Mouse (Mus musculus): ENCODE measurements around the gene Hhat. TPM values are rescaled to one million over a fixed set of nuclear protein-coding genes. Genes with fewer than 3 reads are reported as not detected.
A peak's percentile ranks its signal among the peaks of the same experiment; 100 is the strongest.

Hhat gene
- polyA plus RNA-seq, 2 experiments, result 10.0 to 12.6 TPM

DNA sequence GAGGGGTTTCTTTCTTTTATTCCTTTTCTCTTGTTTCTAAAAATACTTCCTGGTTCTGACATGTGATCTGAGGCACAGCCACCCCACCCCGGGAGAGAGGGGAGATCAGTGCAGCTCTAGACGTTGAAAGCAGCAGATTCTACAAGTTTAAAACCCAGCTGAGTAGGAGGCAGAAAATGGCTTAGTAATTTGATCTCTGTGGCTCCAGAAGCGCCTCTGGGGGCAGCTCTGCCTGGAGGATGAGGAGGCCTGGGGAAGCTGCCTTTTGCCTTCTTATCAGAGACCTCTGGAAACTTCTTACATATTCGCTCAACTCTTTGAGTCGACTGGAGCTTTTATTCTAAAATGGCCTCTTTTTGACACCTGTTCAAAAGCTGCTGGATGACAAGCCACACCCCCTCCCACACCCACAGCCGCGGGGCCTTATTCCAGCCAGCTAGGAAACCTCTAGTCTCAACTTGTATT lies 20.9 kb upstream of the Hhat start:
- Histone ChIP-seq H3K9me3 (ENCODE audit: control insufficient read depth, low read length) (no peaks in the 10 kb centered on the region), H3K9ac (ENCODE audit: low read depth, low read length, severe bottlenecking) (no peak overlapping the region), H3K27ac (replicated peaks; ENCODE audit: low read depth, low read length) (peak overlapping the region; percentile 69), H3K4me3 (replicated peaks; ENCODE audit: low read length) (no peak overlapping the region), H3K36me3 (ENCODE audit: control insufficient read depth, insufficient read depth, low read length) (no peaks in the 10 kb centered on the region), H3K4me2 (replicated peaks; ENCODE audit: low read depth, low read length, severe bottlenecking) (peak overlapping the region; percentile 32; the same call in 1 of the 2 replicates), H3K4me1 (ENCODE audit: control insufficient read depth, insufficient read depth, low read length) (peaks cover 84% of the 10 kb centered on the region), H3K27me3 (ENCODE audit: control insufficient read depth, insufficient read depth, low read length) (no peaks in the 10 kb centered on the region)
- TF ChIP-seq POLR2A (IDR thresholded peaks at IDR 0.05; ENCODE audit: borderline replicate concordance, extremely low read depth, insufficient read depth, insufficient read length), result no peak
- ATAC-seq (ENCODE audit: low FRiP score, low read depth) (no peak), DNase-seq (ENCODE audit: low spot score) (peak; percentile 85)
- WGBS, result 5% methylated on average over 7 of the region's 7 CpGs

- Histone ChIP-seq H3K9me3 (ENCODE audit: control insufficient read depth, low read length) (no peaks in the 10 kb centered on the region), H3K36me3 (ENCODE audit: control insufficient read depth, insufficient read depth, low read length) (no peaks in the 10 kb centered on the region), H3K27ac (replicated peaks; ENCODE audit: low read depth, low read length) (peak overlapping the region; percentile 81), H3K9ac (ENCODE audit: low read depth, low read length, severe bottlenecking) (no peak overlapping the region), H3K4me2 (replicated peaks; ENCODE audit: low read depth, low read length, severe bottlenecking) (no peak overlapping the region), H3K27me3 (ENCODE audit: control insufficient read depth, insufficient read depth, low read length) (no peaks in the 10 kb centered on the region), H3K4me1 (ENCODE audit: control insufficient read depth, insufficient read depth, low read length) (peaks cover 84% of the 10 kb centered on the region), H3K4me3 (replicated peaks; ENCODE audit: low read length) (no peak overlapping the region)
- 80% methylated on average over 4 of the region's 4 CpGs for WGBS
- ATAC-seq (ENCODE audit: low FRiP score, low read depth) (no peak), DNase-seq (ENCODE audit: low spot score) (no peak)
- TF ChIP-seq POLR2A (IDR thresholded peaks at IDR 0.05; ENCODE audit: borderline replicate concordance, extremely low read depth, insufficient read depth, insufficient read length), result no peak
Observed at GRCm38 (mm10) chr1:192790442-192790841, 19.4 kb upstream of the Hhat start.

GRCm38 (mm10) chr1:192789828-192790227 lies 18.8 kb upstream of the Hhat start:
- Histone ChIP-seq H3K27ac (replicated peaks; ENCODE audit: low read depth, low read length) (peak overlapping the region; percentile 81), H3K4me3 (replicated peaks; ENCODE audit: low read length) (no peak overlapping the region), H3K36me3 (ENCODE audit: control insufficient read depth, insufficient read depth, low read length) (no peaks in the 10 kb centered on the region), H3K9ac (ENCODE audit: low read depth, low read length, severe bottlenecking) (no peak overlapping the region), H3K4me1 (ENCODE audit: control insufficient read depth, insufficient read depth, low read length) (peaks cover 88% of the 10 kb centered on the region), H3K9me3 (ENCODE audit: control insufficient read depth, low read length) (no peaks in the 10 kb centered on the region), H3K27me3 (ENCODE audit: control insufficient read depth, insufficient read depth, low read length) (no peaks in the 10 kb centered on the region), H3K4me2 (replicated peaks; ENCODE audit: low read depth, low read length, severe bottlenecking) (no peak overlapping the region)
- 28% methylated on average over 11 of the region's 11 CpGs for WGBS
- ATAC-seq (ENCODE audit: low FRiP score, low read depth) (peak; percentile 17; the same call in 1 of the 2 replicates), DNase-seq (ENCODE audit: low spot score) (peak; percentile 88)
- TF ChIP-seq POLR2A (IDR thresholded peaks at IDR 0.05; ENCODE audit: borderline replicate concordance, extremely low read depth, insufficient read depth, insufficient read length), result no peak

DNA sequence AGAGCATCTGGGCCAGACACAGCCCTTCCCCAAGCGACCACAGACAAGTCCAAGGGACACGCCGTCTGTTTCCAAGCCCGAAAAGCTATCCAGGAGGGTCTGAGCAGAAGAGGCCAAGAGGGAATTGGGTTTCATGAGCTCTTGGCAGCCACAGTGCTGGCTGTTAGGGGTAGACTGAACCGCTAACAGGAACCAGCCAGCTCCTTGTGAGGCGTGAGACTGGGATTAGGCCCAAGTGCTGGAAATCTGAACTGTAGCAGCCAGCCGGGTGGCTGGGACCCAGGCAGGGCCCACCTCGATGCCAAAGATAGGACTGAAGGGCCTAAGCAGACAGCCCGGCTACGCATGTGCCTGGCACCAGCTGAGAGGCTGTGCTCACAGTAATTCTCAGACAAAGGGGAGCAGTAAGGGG lies 18.1 kb upstream of the Hhat start:
- ATAC-seq (ENCODE audit: low FRiP score, low read depth) (peak; percentile 54), DNase-seq (ENCODE audit: low spot score) (peak; percentile 89)
- no peaks in the 10 kb centered on the region for H3K27me3 ChIP-seq (ENCODE audit: control insufficient read depth, insufficient read depth, low read length)
- TF ChIP-seq POLR2A (IDR thresholded peaks at IDR 0.05; ENCODE audit: borderline replicate concordance, extremely low read depth, insufficient read depth, insufficient read length), result no peak
- whole genome bisulfite sequencing, result 23% methylated on average over 10 of the region's 10 CpGs
- no peaks in the 10 kb centered on the region for H3K36me3 ChIP-seq (ENCODE audit: control insufficient read depth, insufficient read depth, low read length)
- no peak overlapping the region for H3K9ac ChIP-seq (ENCODE audit: low read depth, low read length, severe bottlenecking)
- H3K27ac ChIP-seq (replicated peaks; ENCODE audit: low read depth, low read length), result peak overlapping the region; percentile 81
- H3K9me3 ChIP-seq (ENCODE audit: control insufficient read depth, low read length), result no peaks in the 10 kb centered on the region
- H3K4me3 ChIP-seq (replicated peaks; ENCODE audit: low read length), result no peak overlapping the region
- H3K4me2 ChIP-seq (replicated peaks; ENCODE audit: low read depth, low read length, severe bottlenecking), result no peak overlapping the region
- peaks cover 86% of the 10 kb centered on the region for H3K4me1 ChIP-seq (ENCODE audit: control insufficient read depth, insufficient read depth, low read length)

DNA sequence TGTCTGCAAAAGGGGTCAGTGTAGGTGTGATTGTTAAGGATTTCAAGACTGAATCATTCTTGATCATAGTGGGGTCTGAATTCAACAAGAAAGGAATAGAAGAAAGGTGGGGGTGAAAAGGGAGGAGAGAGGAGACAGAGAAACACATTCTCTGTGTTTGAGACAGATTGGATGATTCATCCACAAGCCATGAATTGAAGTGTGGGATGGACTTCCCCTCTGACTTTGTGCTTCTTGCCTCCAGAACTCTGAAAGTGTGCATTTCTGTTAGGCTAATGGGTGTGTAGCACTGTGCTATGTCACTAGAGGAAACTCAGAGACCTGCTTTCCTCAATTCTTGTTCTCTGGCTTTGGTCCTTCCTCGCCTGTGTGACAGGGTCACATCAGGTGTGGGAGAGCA lies 15.2 kb upstream of the Hhat start:
- Histone ChIP-seq H3K4me3 (replicated peaks; ENCODE audit: low read length) (no peak overlapping the region), H3K27ac (replicated peaks; ENCODE audit: low read depth, low read length) (peak overlapping the region; percentile 83), H3K9me3 (ENCODE audit: control insufficient read depth, low read length) (no peaks in the 10 kb centered on the region), H3K4me2 (replicated peaks; ENCODE audit: low read depth, low read length, severe bottlenecking) (0 out of 2 replicates have a peak overlapping the region, but pooled peaks have one; percentile 1), H3K4me1 (ENCODE audit: control insufficient read depth, insufficient read depth, low read length) (peaks cover 65% of the 10 kb centered on the region), H3K36me3 (ENCODE audit: control insufficient read depth, insufficient read depth, low read length) (no peaks in the 10 kb centered on the region), H3K27me3 (ENCODE audit: control insufficient read depth, insufficient read depth, low read length) (no peaks in the 10 kb centered on the region), H3K9ac (ENCODE audit: low read depth, low read length, severe bottlenecking) (no peak overlapping the region)
- TF ChIP-seq POLR2A (IDR thresholded peaks at IDR 0.05; ENCODE audit: borderline replicate concordance, extremely low read depth, insufficient read depth, insufficient read length), result no peak
- ATAC-seq (ENCODE audit: low FRiP score, low read depth), result no peak
- WGBS, result 79% methylated on average over 1 of the region's 1 CpGs
- DNase-seq (ENCODE audit: low spot score), result no peak
